Mouse (Mus musculus): ENCODE measurements around the gene Apbb2.

DNA sequence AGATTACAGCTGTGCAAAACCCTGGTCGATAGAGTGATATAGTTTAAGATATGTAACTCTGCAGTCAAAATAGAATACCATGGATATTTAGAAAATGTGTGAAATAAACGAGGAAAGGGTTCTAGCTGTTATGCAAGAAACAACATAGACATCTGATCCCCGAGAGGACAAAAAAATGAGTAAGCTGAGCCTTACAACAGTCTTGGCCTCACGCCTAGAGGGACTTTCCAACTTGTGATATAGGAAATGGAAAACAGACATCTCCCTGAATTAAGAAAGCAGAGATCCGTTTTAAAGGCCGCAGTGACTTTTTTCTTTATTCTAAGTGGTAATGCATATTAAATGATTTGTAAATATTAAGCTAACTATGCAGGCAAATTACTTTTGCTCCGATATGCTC is 349.0 kb downstream of the Apbb2 start:
- TF ChIP-seq CTCF (IDR thresholded peaks at IDR 0.05; ENCODE audit: borderline replicate concordance, insufficient read depth, low read depth, low read length), result no peak
- no peak for TF ChIP-seq POLR2A (IDR thresholded peaks at IDR 0.05; ENCODE audit: borderline replicate concordance, insufficient read depth, low read length)
